Mouse (Mus musculus) embryonic facial prominence, embryonic 14.5 days (tissue): ENCODE results near the gene Tlx3. TPM values are rescaled to one million over a fixed set of nuclear protein-coding genes. Genes with fewer than 3 reads are reported as not detected.

Experiments used
- ATAC-seq: fragments of 200-750 bp; cut with Nextera tagmentation; 2 replicates; pipeline ENCODE4 v1.8.0; 2017; ENCODE audit warnings: low read depth, moderate number of reproducible peaks, moderate TSS enrichment
- DNase-seq: peaks from one replicate; pipeline ENCODE4 v3.0.0-alpha.2; 2015; ENCODE audit warnings: low spot score
- H3K27ac ChIP-seq: fragments of 300-500 bp; sonication (generic); replicated peaks from 2 replicates; pipeline ENCODE4 v1.5.1; 2014; ENCODE audit warnings: low read depth, mild to moderate bottlenecking, low read length, moderate library complexity
- H3K27me3 ChIP-seq: fragments of 300-500 bp; sonication (generic); replicated peaks from 2 replicates; pipeline ENCODE4 v1.6.1; 2014; ENCODE audit warnings: low read length; ENCODE audit not compliant: control insufficient read depth, insufficient read depth
- H3K36me3 ChIP-seq: fragments of 300-500 bp; sonication (generic); 2 replicates; pipeline ENCODE4 v1.6.1; 2014; ENCODE audit warnings: low read length, mixed read lengths; ENCODE audit not compliant: control insufficient read depth, insufficient read depth
- H3K4me1 ChIP-seq: fragments of 300-500 bp; sonication (generic); 2 replicates; pipeline ENCODE4 v1.6.1; 2014; ENCODE audit warnings: antibody characterized with exemption, low read length; ENCODE audit not compliant: control insufficient read depth, insufficient read depth
- H3K4me2 ChIP-seq: fragments of 300-500 bp; sonication (generic); 2 replicates; pipeline ENCODE4 v1.6.1; 2014; ENCODE audit warnings: low read depth, mild to moderate bottlenecking, low read length, moderate library complexity, mixed read lengths
- H3K4me3 ChIP-seq: fragments of 300-500 bp; sonication (generic); 2 replicates; pipeline ENCODE4 v1.5.1; 2014; ENCODE audit warnings: low read depth, mild to moderate bottlenecking, low read length
- H3K9ac ChIP-seq: fragments of 300-500 bp; sonication (generic); 2 replicates; pipeline ENCODE4 v1.6.1; 2014; ENCODE audit warnings: low read depth, mild to moderate bottlenecking, low read length, moderate library complexity, mixed read lengths
- H3K9me3 ChIP-seq: fragments of 300-500 bp; sonication (generic); 2 replicates; pipeline ENCODE4 v1.6.1; 2016; ENCODE audit warnings: low read length; ENCODE audit not compliant: control insufficient read depth
- WGBS: fragments of 180-500 bp; shearing (Covaris S2); extraction: QIAGEN DNeasy Blood & Tissue Kit; methylation state at CpG from one replicate; pipeline ENCODE4 v1.1.7; 2014; 5-methylcytosine and 5-hydroxymethylcytosine counted together
- polyA plus RNA-seq: library from polyadenylated mRNA; unstranded; fragments of >200 nt; fragmentation: Nextera tagmentation; extraction: Ambion mirVana; gene quantifications from 2 replicates; pipeline ENCODE4 v1.2.1, GENCODE M21; 2014

Gene Tlx3
- polyA plus RNA-seq, 1 experiment from 2014 or later: 1.9 TPM

DNA sequence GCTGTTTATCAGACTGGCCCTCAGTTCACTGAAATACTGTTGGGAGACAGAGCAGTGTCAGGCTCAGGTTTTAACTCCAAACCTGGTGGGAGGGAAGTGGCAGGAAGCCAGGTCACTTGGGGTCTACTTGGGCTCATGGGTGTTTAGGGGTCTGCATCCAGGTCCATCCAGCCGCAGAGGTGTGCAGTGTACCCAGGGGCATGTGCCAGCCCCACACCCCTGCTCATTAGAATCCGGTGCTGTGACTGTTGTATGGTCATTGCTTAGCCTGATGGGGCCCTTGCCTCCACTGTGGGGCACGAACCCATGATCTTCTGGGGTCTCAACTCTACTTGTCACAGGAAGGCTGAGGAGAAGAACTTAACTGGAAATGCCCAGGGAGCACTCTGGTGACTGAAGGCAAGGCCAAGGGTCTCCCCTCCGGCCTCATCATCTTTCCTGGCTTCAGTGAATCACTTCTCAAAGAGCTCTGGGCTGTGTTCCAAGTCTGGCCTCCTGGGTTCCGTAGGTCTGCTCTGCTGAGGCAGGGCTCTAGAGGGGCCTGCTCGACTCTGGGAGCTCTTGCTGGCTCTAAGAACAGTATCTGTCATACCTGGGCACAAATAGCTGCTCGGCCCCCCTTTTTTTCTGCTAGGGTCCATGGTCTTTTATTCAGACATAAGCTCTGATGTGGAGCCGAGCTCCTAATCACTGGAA is 14.1 kb upstream of the Tlx3 start:
- no peak for ATAC-seq
- no peaks in the 10 kb centered on the region for H3K36me3 ChIP-seq

DNA sequence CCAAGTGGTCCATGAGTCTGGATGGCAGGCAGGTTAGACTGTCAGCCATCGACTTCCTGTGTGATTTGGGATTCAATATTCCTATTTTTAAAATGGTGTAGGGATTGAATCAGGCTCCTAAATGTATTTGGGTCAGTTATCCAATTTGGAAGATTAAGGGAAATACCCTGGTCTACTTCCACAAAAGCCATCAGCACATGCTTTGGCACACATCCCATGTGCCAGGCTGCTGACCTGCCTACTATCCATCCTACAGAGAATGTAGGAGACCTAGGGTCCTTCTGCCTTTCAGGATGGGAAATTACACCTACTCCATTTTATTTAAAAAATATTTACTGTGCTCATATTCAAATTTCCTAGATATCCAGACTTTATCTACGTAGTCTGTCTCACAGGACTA is 4.0 kb upstream of the Tlx3 start:
- Histone ChIP-seq H3K4me1 (peaks cover 6% of the 10 kb centered on the region), H3K4me3 (no peak overlapping the region), H3K27ac (no peak overlapping the region), H3K9ac (no peak overlapping the region), H3K36me3 (no peaks in the 10 kb centered on the region), H3K4me2 (no peak overlapping the region), H3K9me3 (no peaks in the 10 kb centered on the region), H3K27me3 (peaks cover 60% of the 10 kb centered on the region)
- no peak for DNase-seq
- no peak for ATAC-seq
- WGBS: 71% methylated on average over 2 of the region's 2 CpGs

More for the DNA sequence above, 14.1 kb upstream of the Tlx3 start:
- no peak overlapping the region for H3K4me2 ChIP-seq
- H3K27ac ChIP-seq: no peak overlapping the region
- DNase-seq: peak; percentile 73
- 64% methylated on average over 8 of the region's 8 CpGs for WGBS
- H3K4me1 ChIP-seq: peaks cover 12% of the 10 kb centered on the region
- H3K27me3 ChIP-seq: no peaks in the 10 kb centered on the region
- no peak overlapping the region for H3K4me3 ChIP-seq
- H3K9me3 ChIP-seq: no peaks in the 10 kb centered on the region
- no peak overlapping the region for H3K9ac ChIP-seq

DNA sequence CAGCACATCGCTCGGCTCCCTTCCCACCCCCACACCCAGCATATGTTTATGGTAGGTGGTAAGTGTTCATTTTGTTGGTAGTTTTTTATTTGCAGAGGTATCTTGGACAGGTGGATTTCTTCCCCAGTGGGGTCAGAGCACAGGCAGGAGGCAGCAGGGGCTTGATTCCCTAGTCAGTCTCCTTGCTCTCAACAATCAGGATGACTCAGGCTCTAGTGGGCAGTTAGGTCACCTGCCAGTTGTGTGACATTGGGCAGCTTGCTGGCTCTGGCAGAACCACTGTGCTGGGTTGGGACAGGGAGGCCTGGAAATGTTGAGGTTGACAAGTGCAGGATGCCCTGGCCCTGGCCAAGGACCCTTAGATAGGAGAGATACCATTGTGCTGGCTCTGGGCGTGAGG is 1.6 kb upstream of the Tlx3 start:
- DNase-seq (no peak), ATAC-seq (no peak)
- no peak overlapping the region for H3K4me2 ChIP-seq
- peaks cover 83% of the 10 kb centered on the region for H3K27me3 ChIP-seq
- H3K27ac ChIP-seq: no peak overlapping the region
- 9% methylated on average over 3 of the region's 3 CpGs for WGBS
- H3K4me3 ChIP-seq: no peak overlapping the region
- H3K36me3 ChIP-seq: no peaks in the 10 kb centered on the region
- no peaks in the 10 kb centered on the region for H3K9me3 ChIP-seq
- peaks cover 18% of the 10 kb centered on the region for H3K4me1 ChIP-seq
- H3K9ac ChIP-seq: no peak overlapping the region

DNA sequence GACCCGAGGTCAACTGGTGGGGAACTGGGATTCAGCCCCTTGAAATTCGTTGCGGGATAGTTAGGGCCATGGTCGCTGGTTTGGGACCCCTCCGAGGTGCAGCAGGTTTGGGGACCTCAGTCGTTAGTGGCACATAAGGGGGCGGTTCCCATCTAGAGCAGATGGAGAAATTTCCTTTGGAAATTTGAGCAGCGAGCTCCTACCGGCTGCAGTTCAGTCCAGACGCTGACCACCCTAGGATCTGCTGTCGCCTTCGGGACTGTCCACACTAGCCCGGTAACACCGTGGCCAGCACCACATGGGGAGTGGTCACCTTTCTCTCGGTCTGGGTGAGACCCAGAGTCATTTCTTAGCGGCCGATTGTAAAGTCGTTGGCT is 928 bp upstream of the Tlx3 start:
- no peaks in the 10 kb centered on the region for H3K36me3 ChIP-seq
- no peak for ATAC-seq
- H3K27ac ChIP-seq: no peak overlapping the region
- H3K27me3 ChIP-seq: peaks cover 90% of the 10 kb centered on the region
- peaks cover 18% of the 10 kb centered on the region for H3K4me1 ChIP-seq
- no peak overlapping the region for H3K4me3 ChIP-seq
- H3K4me2 ChIP-seq: no peak overlapping the region
- H3K9ac ChIP-seq: peak overlapping the region; percentile 6; the same call in 1 of the 2 replicates
- DNase-seq: no peak
- WGBS: under 1% methylated on average over 18 of the region's 18 CpGs
- no peaks in the 10 kb centered on the region for H3K9me3 ChIP-seq

DNA sequence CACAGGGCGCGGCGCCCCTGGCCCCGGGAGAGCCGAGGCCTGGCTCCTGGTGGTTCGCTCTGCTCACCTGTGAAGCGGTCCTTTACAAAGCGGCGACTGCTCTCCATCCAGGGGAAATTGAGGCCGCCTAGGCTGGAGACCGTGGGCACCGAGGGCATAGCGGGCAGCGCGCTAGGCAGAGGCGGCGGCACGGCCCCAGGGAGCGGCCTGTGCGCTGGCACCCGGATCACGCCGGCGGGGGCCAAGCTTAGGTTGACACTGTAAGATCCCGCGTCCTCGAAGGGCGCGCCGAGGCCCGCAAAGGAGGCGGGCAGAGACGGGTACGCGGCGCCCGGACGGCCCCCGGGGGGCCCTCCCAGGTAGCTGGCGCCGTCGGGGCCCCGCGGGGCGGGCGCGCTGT is 417 bp downstream of the Tlx3 start:
- Histone ChIP-seq H3K4me1 (peaks cover 18% of the 10 kb centered on the region), H3K27ac (no peak overlapping the region), H3K27me3 (peaks cover 99% of the 10 kb centered on the region), H3K9me3 (no peaks in the 10 kb centered on the region), H3K4me2 (peak overlapping the region; percentile 56), H3K4me3 (peak overlapping the region; percentile 35), H3K9ac (peak overlapping the region; percentile 34; the same call in 1 of the 2 replicates), H3K36me3 (no peaks in the 10 kb centered on the region)
- DNase-seq (no peak), ATAC-seq (peak; percentile 14; the same call in 1 of the 2 replicates)
- WGBS: under 1% methylated on average over 22 of the region's 47 CpGs

DNA sequence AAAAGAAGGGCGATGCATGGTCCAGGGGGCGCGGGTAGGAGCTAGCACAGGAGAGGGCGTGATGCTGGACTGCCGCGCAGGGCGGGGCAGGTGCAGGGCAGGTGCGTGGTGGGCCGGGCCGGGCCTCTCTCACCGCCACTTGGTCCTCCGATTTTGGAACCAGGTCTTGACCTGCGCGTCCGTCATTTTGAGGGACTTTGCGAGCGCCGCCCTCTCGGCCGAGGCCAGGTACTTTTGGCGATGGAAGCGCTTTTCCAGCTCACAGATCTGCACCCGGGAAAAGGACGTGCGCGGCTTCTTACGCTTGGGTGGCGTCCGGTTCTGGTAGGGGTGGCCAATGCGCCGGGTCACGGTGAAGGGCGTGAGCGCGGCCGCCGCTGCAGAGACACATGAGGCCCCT is 1.1 kb downstream of the Tlx3 start:
- H3K9ac ChIP-seq: no peak overlapping the region
- H3K4me2 ChIP-seq: peak overlapping the region; percentile 56; the same call in 1 of the 2 replicates
- H3K27me3 ChIP-seq: peaks cover 99% of the 10 kb centered on the region
- no peaks in the 10 kb centered on the region for H3K36me3 ChIP-seq
- ATAC-seq: no peak
- H3K4me3 ChIP-seq: peak overlapping the region; percentile 35; the same call in 1 of the 2 replicates
- WGBS: 1% methylated on average over 35 of the region's 37 CpGs
- peaks cover 3% of the 10 kb centered on the region for H3K9me3 ChIP-seq
- peaks cover 18% of the 10 kb centered on the region for H3K4me1 ChIP-seq
- no peak for DNase-seq
- H3K27ac ChIP-seq: no peak overlapping the region

DNA sequence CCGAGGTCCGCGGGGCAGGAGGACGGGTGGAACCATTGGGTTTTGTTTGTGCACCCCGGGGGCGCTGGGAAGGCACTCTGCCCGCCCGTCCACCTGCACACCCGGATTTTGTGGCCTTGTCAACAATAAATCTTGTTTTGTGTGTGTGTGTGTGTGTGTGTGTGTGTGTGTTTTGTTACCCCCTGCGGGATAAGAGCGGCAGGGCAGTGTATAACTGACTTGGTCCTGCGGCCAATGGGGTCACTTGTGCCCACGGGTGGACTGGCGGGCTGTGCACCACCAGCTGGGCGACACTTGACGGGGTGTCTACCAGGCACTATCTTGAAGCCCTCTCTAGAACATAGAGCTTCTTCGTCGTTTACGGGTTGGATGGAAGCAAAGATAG is 1.8 kb downstream of the Tlx3 start:
- Histone ChIP-seq H3K9me3 (peaks cover 6% of the 10 kb centered on the region), H3K27me3 (peaks cover 99% of the 10 kb centered on the region), H3K36me3 (no peaks in the 10 kb centered on the region), H3K27ac (no peak overlapping the region), H3K4me1 (peaks cover 18% of the 10 kb centered on the region), H3K4me3 (peak overlapping the region; percentile 35), H3K4me2 (peak overlapping the region; percentile 59), H3K9ac (no peak overlapping the region)
- no peak for ATAC-seq
- no peak for DNase-seq
- WGBS: 4% methylated on average over 19 of the region's 19 CpGs

DNA sequence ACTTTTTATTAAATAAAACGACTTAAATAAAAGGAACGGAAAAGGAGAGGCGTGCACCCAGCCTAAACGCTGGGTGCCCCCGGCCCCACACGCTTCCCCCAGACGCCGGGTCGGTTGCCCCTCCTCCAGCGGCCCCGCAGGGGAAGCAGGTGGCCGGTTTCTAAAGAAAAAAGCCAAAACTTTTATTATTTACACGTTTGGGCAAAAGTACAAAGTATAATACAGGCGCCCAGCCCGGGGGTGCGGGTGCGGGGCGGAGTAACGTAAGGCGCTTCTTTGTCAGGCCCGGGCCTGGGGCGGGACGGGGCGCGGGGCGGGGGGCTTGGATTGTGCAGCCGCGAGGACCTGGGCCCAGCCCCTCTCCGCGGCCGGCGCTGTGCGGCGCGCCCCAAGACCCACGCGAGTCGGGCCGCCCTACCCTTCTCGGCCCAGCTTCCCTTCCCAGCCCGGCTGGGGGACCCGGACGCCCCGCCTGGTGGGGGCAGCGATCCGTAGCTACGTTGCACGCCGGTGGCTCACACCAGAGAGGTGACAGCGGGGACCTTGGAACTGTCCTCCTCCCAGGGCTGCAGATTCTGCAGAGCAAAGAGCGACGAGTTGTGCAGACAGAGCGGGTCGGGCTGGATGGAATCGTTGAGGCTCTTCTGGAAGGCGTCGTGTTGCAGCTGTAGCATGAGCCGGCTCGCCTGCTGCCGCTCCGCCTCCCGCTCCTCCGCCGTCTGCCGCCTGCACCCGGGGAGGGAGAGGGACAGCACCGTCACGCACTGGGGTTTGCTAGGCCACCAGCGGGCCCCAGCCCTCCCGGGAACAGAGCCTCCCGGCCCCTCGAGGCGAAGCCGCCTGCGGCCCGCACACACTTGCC is 2.4 kb downstream of the Tlx3 start:
- H3K27ac ChIP-seq: no peak overlapping the region
- peaks cover 18% of the 10 kb centered on the region for H3K4me1 ChIP-seq
- H3K36me3 ChIP-seq: no peaks in the 10 kb centered on the region
- WGBS: under 1% methylated on average over 26 of the region's 76 CpGs
- peak; percentile 85 for DNase-seq
- peak overlapping the region; percentile 59 for H3K4me2 ChIP-seq
- peak overlapping the region; percentile 35 for H3K4me3 ChIP-seq
- H3K9me3 ChIP-seq: peaks cover 6% of the 10 kb centered on the region
- peak; percentile 64 for ATAC-seq
- H3K27me3 ChIP-seq: peaks cover 99% of the 10 kb centered on the region
- H3K9ac ChIP-seq: peak overlapping the region; percentile 25; the same call in 1 of the 2 replicates
